Mouse (Mus musculus) E14TG2a.4 (cell line): Measurements from ENCODE around the gene Cyb561d2.

ENCODE experiments used
- CTCF ChIP-seq: conservative IDR thresholded peaks from 2 replicates; pipeline ENCODE4 v1.5.1; 2014; ENCODE audit warnings: low read length
- NANOG ChIP-seq: IDR thresholded peaks from 2 replicates; pipeline ENCODE4 v1.6.1; 2014; ENCODE audit warnings: borderline replicate concordance, low read length, mixed read lengths
- POU5F1 ChIP-seq: IDR thresholded peaks from 2 replicates; pipeline ENCODE4 v1.6.1; 2014; ENCODE audit warnings: low read length, borderline replicate concordance

DNA sequence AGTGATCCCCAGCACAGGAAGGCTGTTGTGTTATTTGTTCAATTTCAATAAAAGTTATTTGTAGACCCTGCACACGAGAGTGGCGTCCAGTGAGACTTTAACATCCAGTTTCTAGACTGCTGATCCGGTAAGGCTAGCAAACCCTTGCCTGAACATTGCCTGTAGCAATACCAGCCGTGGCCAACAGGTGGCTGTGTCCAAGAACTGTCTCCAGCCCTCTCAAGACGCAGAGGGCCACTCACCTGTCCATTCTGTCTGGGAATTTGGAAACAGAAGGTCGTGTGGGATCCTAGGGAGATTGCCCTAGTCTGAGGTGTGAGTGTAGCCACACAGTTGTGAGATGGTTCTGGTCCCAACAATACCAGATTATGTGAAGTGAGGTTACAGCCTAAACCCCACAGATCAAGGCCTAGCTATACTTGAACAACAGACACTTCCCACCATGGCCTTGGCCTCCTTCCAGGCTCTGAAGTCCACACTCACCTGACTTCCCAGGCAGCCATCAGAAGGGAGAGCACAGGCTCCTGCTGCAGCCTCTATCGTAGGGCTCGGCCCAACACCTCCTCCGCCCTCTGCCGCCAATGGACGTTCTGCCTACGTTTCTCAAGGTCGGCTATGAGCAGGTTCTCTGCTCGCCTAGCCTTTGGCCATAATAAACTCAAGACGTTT, 24.2 kb upstream of the Cyb561d2 start:
- peak; percentile 91 for TF ChIP-seq CTCF
- TF ChIP-seq POU5F1: no peak
- TF ChIP-seq NANOG: no peak
